Mouse (Mus musculus): ENCODE measurements around the gene 2310011J03Rik.
A peak's percentile ranks its signal among the peaks of the same experiment; 100 is the strongest.
"Not testable (repeated sequence)": the region's sequence is repeated elsewhere in the genome, so short reads cannot be mapped to it uniquely, and the experiment has no call there.

2310011J03Rik gene

GRCm38 (mm10) chr10:80320340-80320760 lies at the start of gene 2310011J03Rik:
Gene 2310011J03Rik, minus strand, starts transcription at chr10:80320537.
- DNase-seq = peak; percentile 84

GRCm38 (mm10) chr10:80368392-80368791 lies 48.1 kb upstream of the 2310011J03Rik start:
- no peak for DNase-seq

GRCm38 (mm10) chr10:80367954-80368353 lies 47.6 kb upstream of the 2310011J03Rik start:
- no peak for DNase-seq

GRCm38 (mm10) chr10:80365736-80366135 lies 45.4 kb upstream of the 2310011J03Rik start:
- no peak for DNase-seq

GRCm38 (mm10) chr10:80363734-80364133 lies 43.4 kb upstream of the 2310011J03Rik start:
- no peak for DNase-seq

GRCm38 (mm10) chr10:80357994-80358639 lies 37.8 kb upstream of the 2310011J03Rik start:
- peak; percentile 78 for DNase-seq

- no peak for DNase-seq
Observed at GRCm38 (mm10) chr10:80357336-80357735, 37.0 kb upstream of the 2310011J03Rik start.

GRCm38 (mm10) chr10:80356737-80357136 lies 36.4 kb upstream of the 2310011J03Rik start:
- no peak for DNase-seq

GRCm38 (mm10) chr10:80356001-80356682 lies 35.8 kb upstream of the 2310011J03Rik start, which contains the start of gene Plk5:
Gene Plk5, plus strand, starts transcription at chr10:80356459.
- DNase-seq = peak; percentile 71

GRCm38 (mm10) chr10:80355431-80355830 lies 35.1 kb upstream of the 2310011J03Rik start:
- DNase-seq = peak; percentile 77

GRCm38 (mm10) chr10:80352727-80353126 lies 32.4 kb upstream of the 2310011J03Rik start:
- no peak for DNase-seq

GRCm38 (mm10) chr10:80351896-80352295 lies 31.6 kb upstream of the 2310011J03Rik start:
- no peak for DNase-seq

GRCm38 (mm10) chr10:80350292-80350691 lies 30.0 kb upstream of the 2310011J03Rik start:
- DNase-seq = peak; percentile 84

GRCm38 (mm10) chr10:80348981-80349380 lies 28.6 kb upstream of the 2310011J03Rik start:
- DNase-seq = no peak

- no peak for DNase-seq
Observed at GRCm38 (mm10) chr10:80348244-80348781, 28.0 kb upstream of the 2310011J03Rik start, which contains the start of gene Adamtsl5. Gene Adamtsl5, minus strand, starts transcription at chr10:80348412.

GRCm38 (mm10) chr10:80347514-80347967 lies 27.2 kb upstream of the 2310011J03Rik start:
- DNase-seq = no peak

GRCm38 (mm10) chr10:80345929-80346328 lies 25.6 kb upstream of the 2310011J03Rik start:
- DNase-seq = not testable (repeated sequence)

GRCm38 (mm10) chr10:80345122-80345521 lies 24.8 kb upstream of the 2310011J03Rik start:
- DNase-seq = no peak

- DNase-seq = no peak
Observed at GRCm38 (mm10) chr10:80344131-80344661, 23.9 kb upstream of the 2310011J03Rik start.

- DNase-seq = no peak
Observed at GRCm38 (mm10) chr10:80343425-80343895, 23.1 kb upstream of the 2310011J03Rik start.

GRCm38 (mm10) chr10:80342749-80343424 lies 22.6 kb upstream of the 2310011J03Rik start:
- no peak for DNase-seq

- no peak for DNase-seq
Observed at GRCm38 (mm10) chr10:80342305-80342748, 22.0 kb upstream of the 2310011J03Rik start.
